Mouse (Mus musculus) hindbrain, embryonic 13.5 days (tissue): Measurements from ENCODE around the gene Akt3. TPM values are rescaled to one million over a fixed set of nuclear protein-coding genes. Genes with fewer than 3 reads are reported as not detected.

Source experiments
- ATAC-seq: fragments of 200-750 bp; cut with Nextera tagmentation; 2 replicates; pipeline ENCODE4 v1.8.0; 2017; ENCODE audit warnings: moderate TSS enrichment; ENCODE audit not compliant: low FRiP score
- H3K27ac ChIP-seq: fragments of 300-500 bp; sonication (generic); 2 replicates; pipeline ENCODE4 v1.5.1; 2015; ENCODE audit warnings: inconsistent platforms, mild to moderate bottlenecking, moderate library complexity
- H3K27me3 ChIP-seq: fragments of 300-500 bp; sonication (generic); 2 replicates; pipeline ENCODE4 v1.6.1; 2015; ENCODE audit warnings: mild to moderate bottlenecking, inconsistent platforms
- H3K36me3 ChIP-seq: fragments of 300-500 bp; sonication (generic); 2 replicates; pipeline ENCODE4 v1.6.1; 2015; ENCODE audit warnings: mild to moderate bottlenecking, inconsistent platforms
- H3K4me1 ChIP-seq: fragments of 300-500 bp; sonication (generic); replicated peaks from 2 replicates; pipeline ENCODE4 v1.6.1; 2015; ENCODE audit warnings: inconsistent platforms
- H3K4me2 ChIP-seq: fragments of 300-500 bp; sonication (generic); 2 replicates; pipeline ENCODE4 v1.6.1; 2015; ENCODE audit warnings: inconsistent platforms, mild to moderate bottlenecking, moderate library complexity
- H3K4me3 ChIP-seq: fragments of 300-500 bp; sonication (generic); 2 replicates; pipeline ENCODE4 v1.5.1; 2015; ENCODE audit warnings: mild to moderate bottlenecking, inconsistent platforms
- H3K9ac ChIP-seq: fragments of 300-500 bp; sonication (generic); 2 replicates; pipeline ENCODE4 v1.6.1; 2015; ENCODE audit warnings: mild to moderate bottlenecking, inconsistent platforms
- H3K9me3 ChIP-seq: fragments of 300-500 bp; sonication (generic); 2 replicates; pipeline ENCODE4 v1.6.1; 2016; ENCODE audit warnings: inconsistent platforms
- WGBS: fragments of 180-500 bp; shearing (Covaris S2); methylation state at CpG from one replicate; pipeline ENCODE4 v1.1.7; 2015; 5-methylcytosine and 5-hydroxymethylcytosine counted together
- polyA plus RNA-seq: library from polyadenylated mRNA; unstranded; fragments of >200 nt; fragmentation: Nextera tagmentation; extraction: Ambion mirVana; gene quantifications from 2 replicates; pipeline ENCODE4 v1.2.1, GENCODE M21; 2015

Gene Akt3
- polyA plus RNA-seq, 1 experiment from 2014 or later = 21.3 TPM

DNA sequence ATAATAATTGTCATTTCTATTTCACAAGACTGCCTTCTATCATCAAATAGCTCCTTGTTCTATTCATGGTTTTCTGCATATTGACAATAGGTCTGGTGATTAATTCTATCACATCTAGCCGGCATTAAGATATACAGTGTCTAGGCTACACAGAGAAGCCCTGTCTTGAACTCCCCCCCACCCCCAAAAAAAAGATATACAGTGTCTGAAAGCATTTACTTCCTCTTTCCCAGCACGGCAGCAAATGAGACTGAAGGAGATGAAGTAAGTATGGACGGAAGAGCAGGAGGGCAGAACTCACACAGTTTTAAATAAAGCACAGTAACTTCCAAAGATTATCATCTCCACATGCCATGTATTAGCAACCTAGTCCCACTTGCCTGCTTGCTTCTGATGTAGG, 168.5 kb downstream of the Akt3 start:
- Histone ChIP-seq H3K9me3 (no peaks in the 10 kb centered on the region), H3K27me3 (no peaks in the 10 kb centered on the region), H3K27ac (no peak overlapping the region), H3K4me3 (no peak overlapping the region), H3K36me3 (no peaks in the 10 kb centered on the region), H3K4me2 (no peak overlapping the region), H3K9ac (no peak overlapping the region), H3K4me1 (peaks cover 3% of the 10 kb centered on the region)
- ATAC-seq = no peak
- WGBS = 48% methylated on average over 3 of the region's 3 CpGs

DNA sequence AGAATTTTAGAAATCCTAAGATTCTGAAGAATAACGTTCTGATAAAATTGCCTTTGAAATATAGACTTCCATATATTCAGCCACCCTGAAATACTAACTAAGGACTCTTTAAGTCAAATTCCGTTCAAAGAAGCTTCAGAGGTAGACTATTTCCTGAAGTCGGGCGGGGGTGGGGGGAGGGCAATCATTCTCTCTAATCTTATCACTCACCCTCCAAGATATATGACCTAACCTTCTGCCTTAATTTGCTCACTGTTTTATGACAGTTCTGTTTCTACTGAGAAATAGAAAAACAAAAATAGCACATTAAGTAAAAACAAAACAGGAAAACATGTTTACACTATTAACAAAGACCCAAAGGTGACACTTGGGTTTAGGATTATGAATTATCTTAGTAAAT, 169.0 kb downstream of the Akt3 start:
- no peak for ATAC-seq

DNA sequence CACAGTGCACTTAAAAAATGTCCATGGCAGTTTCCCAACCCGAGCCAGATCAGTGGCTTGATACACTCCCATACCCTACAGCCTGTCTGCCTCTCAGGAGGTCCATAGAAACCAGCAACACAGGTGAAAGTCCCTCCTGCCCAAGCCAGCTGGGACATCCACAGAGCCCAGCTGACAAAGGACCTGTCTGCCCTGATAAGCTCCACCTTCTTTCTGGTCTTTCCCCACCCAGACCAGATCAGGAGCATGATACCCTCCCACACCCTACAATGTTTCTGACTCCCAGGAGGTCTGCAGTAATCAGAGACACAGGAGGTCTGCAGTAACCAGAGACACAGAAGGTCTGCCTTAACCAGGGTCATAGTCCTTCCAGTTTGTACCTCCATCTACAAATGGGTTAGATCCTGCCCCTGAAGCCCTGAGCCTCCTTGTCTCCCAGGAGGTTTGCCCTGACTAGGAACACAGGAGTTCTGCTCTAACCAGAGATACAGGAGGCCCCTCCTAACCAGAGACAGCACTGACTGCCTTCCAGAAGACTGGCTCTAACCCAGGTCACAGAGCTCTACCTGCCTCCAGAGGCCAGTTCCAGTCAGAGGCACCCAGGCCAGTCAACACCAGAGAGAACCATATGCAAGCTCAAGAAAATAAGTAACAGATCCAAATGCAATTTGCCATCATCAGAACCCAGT, 175.9 kb downstream of the Akt3 start:
- ATAC-seq = no peak
- Histone ChIP-seq H3K27me3 (no peaks in the 10 kb centered on the region), H3K4me3 (no peak overlapping the region), H3K4me2 (no peak overlapping the region), H3K9me3 (no peaks in the 10 kb centered on the region), H3K27ac (no peak overlapping the region), H3K9ac (no peak overlapping the region), H3K4me1 (no peaks in the 10 kb centered on the region), H3K36me3 (no peaks in the 10 kb centered on the region; the same call in 1 of the 2 replicates)
- 82% methylated on average over 1 of the region's 1 CpGs for WGBS

More for the DNA sequence above, 169.0 kb downstream of the Akt3 start:
- no peaks in the 10 kb centered on the region for H3K27me3 ChIP-seq
- H3K4me2 ChIP-seq = no peak overlapping the region
- H3K9ac ChIP-seq = no peak overlapping the region
- peaks cover 3% of the 10 kb centered on the region for H3K4me1 ChIP-seq
- no peaks in the 10 kb centered on the region; the same call in 1 of the 2 replicates for H3K36me3 ChIP-seq
- no peak overlapping the region for H3K27ac ChIP-seq
- 80% methylated on average over 4 of the region's 4 CpGs for WGBS
- no peak overlapping the region for H3K4me3 ChIP-seq
- H3K9me3 ChIP-seq = no peaks in the 10 kb centered on the region

DNA sequence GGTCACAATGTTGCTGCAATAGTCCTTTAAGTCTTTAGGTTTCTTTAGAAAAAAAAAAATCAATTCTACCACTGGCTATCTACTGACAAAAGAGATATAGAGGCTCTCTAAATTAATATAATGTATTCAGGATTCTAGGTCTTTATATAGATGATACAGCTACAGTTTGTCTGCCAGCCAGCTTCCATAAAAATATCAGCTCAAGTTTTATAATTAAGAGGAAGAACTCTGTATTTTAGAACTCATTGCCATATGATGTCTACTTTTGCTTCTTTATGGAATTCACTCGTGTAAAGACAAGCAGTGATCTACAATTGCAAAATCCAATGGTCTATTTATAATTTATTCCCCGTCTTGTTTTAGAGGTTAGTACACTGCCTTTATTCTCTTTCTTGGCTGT, 188.8 kb downstream of the Akt3 start:
- WGBS = 87% methylated on average over 2 of the region's 2 CpGs
- H3K27ac ChIP-seq = no peak overlapping the region
- 0 out of 2 replicates have a peak, but pooled peaks cover 5% of the 10 kb centered on the region for H3K36me3 ChIP-seq
- H3K4me1 ChIP-seq = peaks cover 3% of the 10 kb centered on the region; the same call in 1 of the 2 replicates
- H3K4me2 ChIP-seq = no peak overlapping the region
- no peaks in the 10 kb centered on the region for H3K9me3 ChIP-seq
- H3K27me3 ChIP-seq = no peaks in the 10 kb centered on the region
- ATAC-seq = no peak
- H3K4me3 ChIP-seq = no peak overlapping the region
- H3K9ac ChIP-seq = no peak overlapping the region

DNA sequence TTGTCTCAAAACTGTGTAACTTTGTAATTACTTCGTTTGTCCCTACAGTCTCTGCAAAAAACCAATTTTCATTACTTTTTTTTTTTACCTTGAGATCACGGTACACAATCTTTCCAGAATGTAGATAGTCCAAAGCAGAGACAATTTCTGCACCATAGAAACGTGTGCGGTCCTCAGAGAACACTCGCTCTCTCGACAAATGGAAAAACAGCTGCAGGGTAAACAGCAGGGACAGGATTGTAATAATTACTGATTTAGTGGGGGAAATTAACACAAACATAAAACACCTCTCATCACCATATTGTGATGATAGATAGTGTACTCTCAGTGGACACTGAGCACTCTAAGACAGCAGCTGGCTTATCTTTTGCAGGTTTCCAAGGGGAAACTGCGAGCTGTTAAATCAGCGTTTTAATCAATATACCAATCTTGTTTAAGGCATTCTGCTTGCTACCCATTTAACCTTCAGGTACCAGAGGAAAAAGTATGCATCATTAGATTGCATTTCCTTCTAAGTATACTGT, 190.8 kb downstream of the Akt3 start:
- 0 out of 2 replicates have a peak, but pooled peaks cover 5% of the 10 kb centered on the region for H3K36me3 ChIP-seq
- ATAC-seq = peak; percentile 72; the same call in 1 of the 2 replicates
- 51% methylated on average over 8 of the region's 8 CpGs for WGBS

DNA sequence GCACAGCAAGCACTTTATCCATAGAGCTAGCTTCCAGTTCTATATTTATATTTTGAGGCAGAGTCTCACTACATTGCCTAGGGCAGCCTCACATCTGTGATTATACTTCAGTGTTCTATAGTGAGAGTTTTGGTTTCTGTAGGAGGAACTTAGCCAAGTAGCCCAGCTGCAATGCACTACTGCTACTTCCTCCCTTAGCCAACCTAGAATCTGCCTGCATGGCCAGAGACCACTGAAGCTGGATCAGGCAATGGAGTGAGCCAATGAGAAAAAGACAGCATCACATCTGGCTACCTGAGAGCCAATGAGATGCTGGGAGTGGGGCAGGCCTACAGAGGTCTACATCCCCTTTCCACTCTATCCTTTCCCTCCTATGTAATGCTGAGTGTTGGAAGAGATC, 192.3 kb downstream of the Akt3 start:
- H3K36me3 ChIP-seq = peaks cover 8% of the 10 kb centered on the region; the same call in 1 of the 2 replicates
- no peaks in the 10 kb centered on the region for H3K27me3 ChIP-seq
- no peak overlapping the region for H3K27ac ChIP-seq
- peaks cover 3% of the 10 kb centered on the region; the same call in 1 of the 2 replicates for H3K4me1 ChIP-seq
- ATAC-seq = no peak
- H3K9me3 ChIP-seq = no peaks in the 10 kb centered on the region
- H3K4me2 ChIP-seq = no peak overlapping the region
- H3K9ac ChIP-seq = no peak overlapping the region
- no peak overlapping the region for H3K4me3 ChIP-seq

More for the DNA sequence above, 190.8 kb downstream of the Akt3 start:
- Histone ChIP-seq H3K9ac (no peak overlapping the region), H3K27ac (no peak overlapping the region), H3K27me3 (no peaks in the 10 kb centered on the region), H3K4me3 (no peak overlapping the region), H3K4me1 (peaks cover 3% of the 10 kb centered on the region; the same call in 1 of the 2 replicates), H3K9me3 (no peaks in the 10 kb centered on the region), H3K4me2 (no peak overlapping the region)

DNA sequence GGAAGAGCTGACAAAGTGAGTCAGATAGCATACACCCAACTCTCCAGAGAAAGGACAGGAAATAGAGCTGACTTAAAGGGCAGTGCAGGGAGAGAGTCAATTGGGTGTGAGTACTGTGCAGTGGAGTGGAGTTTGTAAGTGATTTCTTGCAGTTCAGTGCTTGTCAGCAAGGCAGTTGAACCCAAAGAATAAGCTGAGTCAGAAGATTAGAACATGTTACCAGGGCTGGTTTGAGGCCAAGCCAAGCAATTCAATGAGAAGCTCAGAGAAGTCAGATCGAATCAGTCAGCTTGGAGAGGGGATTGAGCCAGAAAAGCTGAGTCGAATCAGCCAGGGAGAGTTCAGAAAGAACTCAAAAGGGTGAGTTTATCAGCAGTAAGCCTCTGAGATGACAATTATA, 196.2 kb downstream of the Akt3 start:
- no peaks in the 10 kb centered on the region for H3K4me1 ChIP-seq
- H3K27ac ChIP-seq = no peak overlapping the region
- no peak overlapping the region for H3K4me2 ChIP-seq
- ATAC-seq = no peak
- WGBS = 94% methylated on average over 2 of the region's 2 CpGs
- H3K36me3 ChIP-seq = peaks cover 8% of the 10 kb centered on the region; the same call in 1 of the 2 replicates
- H3K4me3 ChIP-seq = no peak overlapping the region
- H3K9me3 ChIP-seq = no peaks in the 10 kb centered on the region
- H3K9ac ChIP-seq = no peak overlapping the region
- H3K27me3 ChIP-seq = no peaks in the 10 kb centered on the region

DNA sequence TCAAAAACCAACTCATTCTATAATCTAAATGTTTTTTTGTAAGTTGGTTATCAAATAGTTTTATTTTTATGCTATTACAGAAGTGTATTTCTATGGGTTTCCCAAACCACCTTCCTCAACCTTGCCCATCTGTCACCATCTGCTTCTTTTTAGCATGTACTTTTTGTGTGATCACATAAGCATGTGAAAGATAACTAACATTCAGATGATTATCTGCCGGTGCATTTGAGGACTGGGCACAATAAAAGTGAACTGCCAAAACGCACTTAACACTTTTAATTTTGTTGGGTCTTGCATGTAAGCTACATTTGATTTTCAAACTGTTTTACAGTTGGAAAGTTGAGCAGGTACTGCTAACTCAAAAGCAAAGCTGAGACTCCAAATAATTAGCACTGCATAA, 203.1 kb downstream of the Akt3 start:
- Histone ChIP-seq H3K4me2 (no peak overlapping the region), H3K36me3 (no peaks in the 10 kb centered on the region), H3K9ac (no peak overlapping the region), H3K4me1 (no peaks in the 10 kb centered on the region), H3K9me3 (no peaks in the 10 kb centered on the region), H3K27ac (no peak overlapping the region), H3K27me3 (no peaks in the 10 kb centered on the region), H3K4me3 (no peak overlapping the region)
- ATAC-seq = no peak
- 46% methylated on average over 2 of the region's 2 CpGs for WGBS

DNA sequence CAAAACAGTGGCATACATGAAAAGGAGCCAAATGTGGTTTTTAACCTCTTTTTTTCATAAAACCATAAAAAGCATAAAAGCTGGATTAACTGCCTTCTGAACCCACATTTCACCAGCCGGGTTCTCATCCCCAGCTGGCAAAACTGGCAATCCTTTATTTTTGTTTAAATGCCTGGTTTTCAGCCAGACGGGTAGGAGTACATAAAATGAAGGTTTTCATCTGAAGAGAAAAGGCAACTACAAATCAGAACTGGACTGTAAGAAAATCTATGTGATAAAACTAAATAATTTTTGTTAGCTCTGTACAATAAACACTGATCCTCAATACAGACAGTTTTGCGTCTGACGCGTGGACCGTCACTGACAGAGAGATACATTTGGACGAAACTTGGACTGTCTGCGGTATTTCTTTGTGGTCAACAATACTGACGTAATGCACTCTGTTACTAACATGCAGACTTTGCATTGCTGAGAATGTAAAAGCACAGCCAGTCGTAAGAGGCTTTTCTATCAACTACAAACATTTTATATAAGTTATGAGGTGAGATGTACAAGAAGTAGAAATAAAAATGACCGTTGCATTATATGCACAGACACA, 206.5 kb downstream of the Akt3 start:
- no peak overlapping the region for H3K27ac ChIP-seq
- WGBS = 89% methylated on average over 11 of the region's 11 CpGs
- no peak for ATAC-seq

DNA sequence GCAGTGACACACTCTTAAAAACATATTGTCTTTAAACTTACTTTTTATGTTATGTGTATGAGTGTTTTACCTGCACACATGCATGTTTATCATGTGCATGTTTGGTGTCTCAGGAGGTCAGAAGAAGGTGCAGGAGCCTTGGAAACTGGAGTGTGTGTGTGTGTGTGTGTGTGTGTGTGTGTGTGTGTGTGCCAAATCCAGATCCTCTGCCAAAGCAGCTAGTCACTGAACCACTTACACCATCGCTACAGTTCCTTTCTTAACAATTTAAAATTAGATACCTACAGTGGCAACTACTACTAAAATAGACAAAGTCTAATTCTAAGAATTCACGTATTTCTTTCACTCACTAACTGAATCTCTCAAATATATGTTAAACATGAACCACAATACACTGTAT, 209.2 kb downstream of the Akt3 start:
- no peak overlapping the region for H3K27ac ChIP-seq
- H3K4me2 ChIP-seq = no peak overlapping the region
- no peaks in the 10 kb centered on the region for H3K9me3 ChIP-seq
- no peaks in the 10 kb centered on the region for H3K27me3 ChIP-seq
- no peak overlapping the region for H3K9ac ChIP-seq
- no peaks in the 10 kb centered on the region for H3K36me3 ChIP-seq
- WGBS = 97% methylated on average over 2 of the region's 2 CpGs
- no peak overlapping the region for H3K4me3 ChIP-seq
- H3K4me1 ChIP-seq = no peaks in the 10 kb centered on the region
- ATAC-seq = no peak

More for the DNA sequence above, 206.5 kb downstream of the Akt3 start:
- no peak overlapping the region for H3K4me3 ChIP-seq
- H3K9ac ChIP-seq = no peak overlapping the region
- no peak overlapping the region for H3K4me2 ChIP-seq
- H3K9me3 ChIP-seq = no peaks in the 10 kb centered on the region
- no peaks in the 10 kb centered on the region for H3K4me1 ChIP-seq
- H3K27me3 ChIP-seq = no peaks in the 10 kb centered on the region
- H3K36me3 ChIP-seq = no peaks in the 10 kb centered on the region

DNA sequence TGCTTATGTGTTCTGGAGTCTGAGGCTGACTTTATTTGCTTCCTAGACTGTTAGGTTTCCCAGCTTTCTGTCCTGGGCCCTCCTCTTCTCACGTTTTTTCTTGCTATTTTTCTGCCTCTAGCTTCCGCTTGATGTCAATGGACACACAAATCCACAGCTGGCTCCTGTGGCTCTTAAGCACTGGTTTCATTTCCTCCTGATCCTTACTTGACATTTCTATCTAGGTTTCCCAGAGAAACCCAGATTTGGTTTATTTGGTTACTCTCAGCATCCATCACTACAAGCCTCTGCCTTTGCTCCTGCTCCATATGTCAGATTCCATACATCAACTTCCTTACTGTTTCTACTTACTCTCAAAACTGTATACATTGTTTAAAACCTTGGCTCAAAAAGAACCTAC, 211.0 kb downstream of the Akt3 start:
- 83% methylated on average over 2 of the region's 2 CpGs for WGBS
- Histone ChIP-seq H3K27me3 (no peaks in the 10 kb centered on the region), H3K27ac (no peak overlapping the region), H3K4me2 (no peak overlapping the region), H3K4me1 (no peaks in the 10 kb centered on the region), H3K9ac (no peak overlapping the region), H3K9me3 (no peaks in the 10 kb centered on the region), H3K36me3 (no peaks in the 10 kb centered on the region), H3K4me3 (no peak overlapping the region)
- ATAC-seq = no peak

DNA sequence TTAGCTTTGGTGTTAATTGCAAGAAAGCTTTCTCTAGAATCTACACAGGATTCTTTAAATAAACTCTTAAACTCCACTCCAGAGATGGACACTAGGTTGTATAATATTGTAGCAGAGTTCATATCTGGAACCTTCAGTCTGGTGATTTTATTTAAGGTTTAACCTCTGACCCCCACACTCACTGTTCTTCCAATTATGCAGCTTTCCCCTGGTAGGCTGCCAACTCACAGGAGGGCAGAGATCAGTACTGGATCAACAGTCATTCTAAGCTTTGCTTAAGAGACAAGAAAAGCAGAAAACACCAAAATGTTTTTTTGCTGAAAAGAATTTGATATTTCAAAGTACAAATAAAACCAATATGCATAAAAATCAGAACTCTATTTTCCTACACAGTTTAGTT, 212.1 kb downstream of the Akt3 start:
- Histone ChIP-seq H3K4me1 (no peaks in the 10 kb centered on the region), H3K27ac (no peak overlapping the region), H3K4me2 (no peak overlapping the region)

DNA sequence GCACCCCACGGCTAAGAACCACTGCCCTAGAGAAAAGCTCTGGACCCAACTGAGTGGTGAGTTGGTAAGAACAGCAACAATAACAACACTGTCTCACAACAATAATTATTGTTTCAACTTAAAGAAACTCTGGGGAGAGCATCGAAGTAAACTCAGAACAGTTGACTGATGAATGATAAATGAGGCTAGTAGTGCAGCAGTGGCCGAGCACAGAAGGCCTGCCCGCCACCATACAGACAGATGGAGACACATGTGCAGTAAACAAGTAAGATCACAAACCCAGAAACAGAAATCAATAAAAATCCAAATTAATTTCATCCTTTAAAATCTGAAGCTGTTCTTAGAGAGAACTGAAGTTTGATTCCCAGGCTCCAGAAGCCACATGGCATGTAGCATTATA, 217.9 kb downstream of the Akt3 start:
- H3K4me1 ChIP-seq = 0 out of 2 replicates have a peak, but pooled peaks cover 3% of the 10 kb centered on the region
- H3K4me2 ChIP-seq = no peak overlapping the region
- H3K9ac ChIP-seq = no peak overlapping the region
- no peaks in the 10 kb centered on the region for H3K9me3 ChIP-seq
- 0 out of 2 replicates have a peak, but pooled peaks cover 2% of the 10 kb centered on the region for H3K36me3 ChIP-seq
- WGBS = 20% methylated on average over 4 of the region's 4 CpGs
- ATAC-seq = no peak
- H3K27me3 ChIP-seq = no peaks in the 10 kb centered on the region
- peak overlapping the region; percentile 41; the same call in 1 of the 2 replicates for H3K27ac ChIP-seq
- H3K4me3 ChIP-seq = no peak overlapping the region

More for the DNA sequence above, 212.1 kb downstream of the Akt3 start:
- H3K9ac ChIP-seq = no peak overlapping the region
- no peak overlapping the region for H3K4me3 ChIP-seq
- H3K36me3 ChIP-seq = no peaks in the 10 kb centered on the region
- H3K27me3 ChIP-seq = no peaks in the 10 kb centered on the region
- ATAC-seq = no peak
- no peaks in the 10 kb centered on the region for H3K9me3 ChIP-seq
